Mouse (Mus musculus): ENCODE data around the gene A930033H14Rik.
A peak's percentile ranks its signal among the peaks of the same experiment; 100 is the strongest.

A930033H14Rik gene

GRCm38 (mm10) chr10:69225951-69226350, 13.1 kb upstream of the A930033H14Rik start:
- DNase-seq, result no peak

DNA sequence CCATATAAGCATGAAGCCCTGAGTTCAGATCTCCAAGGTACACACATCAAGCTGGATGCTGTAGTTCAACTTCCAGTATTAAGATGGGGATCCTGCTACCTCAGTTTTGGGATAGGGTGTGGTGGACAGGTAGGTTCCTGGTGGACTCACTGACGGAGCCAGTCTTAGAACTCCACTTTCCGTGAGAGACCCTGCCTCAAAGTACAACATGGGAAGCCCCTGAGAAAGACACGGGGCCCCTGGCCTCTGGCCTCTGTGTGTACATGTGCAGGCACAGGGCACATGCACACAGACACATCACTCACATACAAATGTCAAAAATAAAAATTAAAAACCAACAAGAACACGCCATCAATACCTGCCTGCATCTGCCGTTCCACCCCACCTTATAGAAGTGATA, 12.6 kb upstream of the A930033H14Rik start:
- DNase-seq, result no peak

DNA sequence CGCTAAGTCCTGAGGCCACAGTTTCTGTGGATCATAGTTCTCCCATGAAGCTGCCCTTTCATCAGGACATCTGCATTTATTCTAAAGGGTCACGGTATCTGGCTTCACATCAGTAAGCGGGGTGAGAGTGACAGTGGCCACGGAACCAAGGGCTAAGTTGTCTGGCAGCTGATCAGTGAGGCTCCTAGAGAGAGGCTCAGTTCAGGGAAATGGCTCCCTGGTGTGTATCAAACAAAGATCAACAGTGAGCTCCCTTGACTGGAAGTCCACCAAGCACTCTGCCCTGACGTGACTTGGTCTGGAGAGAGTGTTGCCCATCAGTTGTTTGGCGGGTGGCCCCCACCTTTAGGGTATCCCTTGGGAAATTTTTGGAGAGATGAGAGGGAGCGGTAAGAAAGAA, 11.4 kb upstream of the A930033H14Rik start:
- DNase-seq, result no peak

GRCm38 (mm10) chr10:69223232-69223631, 10.3 kb upstream of the A930033H14Rik start:
- DNase-seq, result no peak

- DNase-seq, result no peak
These were observed 9.1 kb upstream of the A930033H14Rik start for GRCm38 (mm10) chr10:69221955-69222354.

GRCm38 (mm10) chr10:69221148-69221547, 8.2 kb upstream of the A930033H14Rik start:
- DNase-seq, result no peak

GRCm38 (mm10) chr10:69220296-69220695, 7.4 kb upstream of the A930033H14Rik start:
- no peak for DNase-seq

- no peak for DNase-seq
These were observed 6.4 kb upstream of the A930033H14Rik start for GRCm38 (mm10) chr10:69219289-69219626.

DNA sequence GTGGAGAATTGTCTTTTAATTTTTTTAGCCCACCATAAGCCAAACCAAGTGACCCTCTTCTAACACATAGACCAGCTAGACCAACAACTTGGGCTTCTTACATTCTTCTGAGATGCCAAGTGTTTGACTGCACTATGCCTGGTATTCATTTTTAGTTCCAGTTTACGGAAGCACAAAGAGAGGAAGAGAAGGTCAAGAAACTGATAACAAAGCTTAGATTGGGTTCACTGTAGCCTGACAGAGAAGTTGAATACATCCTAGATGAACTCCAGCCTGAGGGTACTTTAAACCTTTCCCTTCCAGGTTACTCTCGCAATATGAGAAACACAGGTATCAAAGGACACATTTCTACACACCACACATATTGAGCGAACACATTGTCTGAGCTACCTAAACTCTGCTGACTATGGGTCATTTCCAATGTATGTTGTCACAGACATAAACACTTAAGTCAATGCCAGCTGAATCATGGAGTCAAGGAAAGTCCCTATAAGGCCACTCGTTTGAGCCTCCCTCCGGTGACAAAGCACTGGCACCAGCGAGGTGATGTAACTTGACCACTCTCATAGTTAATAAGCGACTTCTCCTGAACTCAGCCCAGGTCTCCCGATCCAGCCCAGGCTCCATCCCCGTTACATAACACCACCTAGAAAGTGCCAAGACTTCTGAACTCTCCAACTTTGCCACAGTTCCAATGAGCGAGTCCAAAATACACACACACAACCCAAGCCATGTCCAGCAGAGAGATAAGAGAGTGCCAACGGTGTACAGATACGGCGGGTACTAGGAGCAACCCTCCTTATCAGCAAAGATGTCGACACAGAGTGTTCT, 5.8 kb upstream of the A930033H14Rik start:
- DNase-seq, result no peak

DNA sequence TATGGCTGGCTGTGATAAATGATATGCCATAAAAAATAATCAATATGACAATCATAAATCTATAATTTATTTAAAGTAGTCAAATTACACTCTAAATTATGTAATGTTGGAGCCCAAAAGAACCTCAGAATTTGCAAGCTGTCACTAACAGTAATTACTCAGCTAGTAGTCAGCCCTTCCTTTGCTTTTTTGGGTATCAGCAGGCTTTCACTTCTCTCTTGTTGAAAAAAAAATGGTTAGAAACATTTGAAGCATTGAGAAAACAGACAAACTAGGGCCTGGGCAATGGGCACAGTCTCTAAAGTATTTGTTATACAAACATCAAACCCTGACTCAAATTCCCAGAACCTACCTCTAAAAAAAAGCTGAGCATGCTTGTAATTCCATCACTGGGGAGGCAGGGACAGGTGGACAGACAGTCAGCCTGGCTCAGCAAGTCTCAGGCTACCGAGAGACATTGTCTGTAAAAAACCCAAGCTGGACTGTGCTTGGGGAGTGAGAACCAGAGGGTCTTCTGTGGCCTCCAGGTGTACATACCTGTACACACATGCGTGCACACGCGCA, 4.3 kb upstream of the A930033H14Rik start:
- DNase-seq, result no peak

DNA sequence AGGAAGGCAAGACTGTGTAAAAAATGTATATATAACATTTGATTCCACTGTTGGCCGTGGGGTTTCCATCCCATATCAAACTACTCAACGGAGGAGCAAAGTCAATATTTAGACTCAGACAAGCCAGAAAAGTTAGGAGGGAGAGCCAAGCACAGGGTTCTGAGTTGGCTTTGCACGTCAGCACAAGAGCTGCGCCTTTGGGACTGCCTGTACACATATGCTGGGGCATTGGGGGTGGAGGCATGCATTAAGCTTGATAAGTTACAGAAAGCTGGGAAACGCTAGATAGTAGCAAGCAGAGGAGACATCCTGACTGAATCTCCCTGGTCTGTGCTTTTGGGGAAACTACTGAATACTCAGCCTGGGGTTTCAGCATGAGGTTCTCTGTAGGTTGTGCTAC, 1.1 kb upstream of the A930033H14Rik start:
- DNase-seq, result no peak

GRCm38 (mm10) chr10:69213451-69213877, 566 bp upstream of the A930033H14Rik start:
- no peak for DNase-seq

DNA sequence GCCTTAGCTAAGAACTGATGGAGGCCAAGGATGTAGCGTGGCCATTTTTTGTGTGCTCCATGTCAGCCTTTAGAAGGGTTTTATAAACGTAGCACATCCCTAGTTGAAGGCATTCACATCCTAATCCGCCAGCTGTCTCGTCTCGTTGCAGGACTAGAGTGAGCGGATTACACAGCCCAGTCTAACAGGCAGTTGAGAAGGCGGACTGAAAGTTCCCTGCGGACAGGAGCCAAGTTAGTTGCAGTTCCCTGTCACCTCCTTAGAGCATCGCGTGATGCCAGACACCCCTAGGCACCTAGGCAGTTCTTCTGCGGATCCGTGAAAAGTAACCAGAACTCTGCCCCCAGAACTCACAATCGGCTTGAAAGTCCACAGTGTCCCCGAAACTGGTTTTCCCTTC, 922 bp downstream of the A930033H14Rik start:
- peak; percentile 32 for DNase-seq

- DNase-seq, result no peak
These were observed 1.3 kb downstream of the A930033H14Rik start for GRCm38 (mm10) chr10:69211560-69211959.

GRCm38 (mm10) chr10:69210659-69211058, 2.2 kb downstream of the A930033H14Rik start:
- DNase-seq, result no peak

DNA sequence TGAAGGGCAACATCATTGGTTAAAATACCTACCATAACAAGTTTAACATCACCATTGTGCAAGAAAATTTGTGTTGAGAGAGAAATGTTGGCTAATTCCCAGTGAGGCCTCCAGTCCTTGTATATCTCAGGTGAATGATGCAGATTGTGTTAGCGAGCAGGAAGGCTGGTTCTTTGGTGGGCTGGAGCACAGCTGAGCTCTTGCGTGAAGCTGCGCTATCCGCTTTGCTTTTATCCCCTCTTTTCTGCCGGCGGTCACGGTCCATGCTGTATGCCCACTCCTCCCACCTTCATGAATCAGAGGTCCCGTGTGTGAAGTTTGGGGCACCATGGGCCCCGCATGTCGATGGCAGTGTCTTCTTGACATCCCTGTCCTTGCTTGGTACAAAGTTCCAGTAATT, 2.9 kb downstream of the A930033H14Rik start:
- no peak for DNase-seq

GRCm38 (mm10) chr10:69208705-69209104, 4.2 kb downstream of the A930033H14Rik start:
- no peak for DNase-seq

GRCm38 (mm10) chr10:69207981-69208630, 4.8 kb downstream of the A930033H14Rik start:
- DNase-seq, result no peak

DNA sequence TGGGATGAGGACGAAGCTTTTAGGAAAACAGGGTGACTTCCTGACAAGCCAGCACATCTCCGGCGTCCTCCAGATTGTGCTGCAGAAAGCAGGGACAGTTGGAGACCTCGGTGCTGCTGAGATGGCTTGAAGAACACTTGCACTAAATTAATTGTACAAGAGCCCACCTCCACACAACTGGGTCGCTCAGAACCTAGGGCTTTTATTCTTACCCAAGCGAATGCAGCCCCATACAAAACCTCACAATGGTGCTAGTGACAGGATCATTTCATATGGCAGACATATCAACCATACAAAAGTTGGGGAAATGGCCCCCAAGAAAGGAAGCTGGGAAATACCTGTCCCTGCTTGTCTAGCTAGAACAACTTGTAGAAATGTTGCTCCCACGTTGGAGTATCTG, 5.4 kb downstream of the A930033H14Rik start:
- no peak for DNase-seq

DNA sequence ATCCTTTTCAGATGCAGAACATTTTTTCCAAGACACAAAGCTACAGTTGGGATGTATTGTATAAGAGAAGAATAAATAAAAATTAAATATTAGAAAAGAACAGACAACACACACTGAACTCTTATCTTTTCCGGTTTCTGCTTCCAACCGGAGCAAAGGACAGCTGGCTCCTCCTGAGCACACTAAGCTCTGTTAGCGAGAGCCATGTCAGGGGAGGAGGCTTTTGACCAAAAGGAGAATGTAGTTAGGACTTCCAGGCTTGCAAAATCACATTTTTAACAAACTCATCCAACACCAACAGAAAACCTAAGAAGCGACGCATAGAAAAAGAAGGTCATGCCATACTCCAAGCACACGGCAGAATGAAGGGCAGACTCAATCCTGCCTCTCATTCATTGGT, 6.8 kb downstream of the A930033H14Rik start:
- DNase-seq, result no peak

GRCm38 (mm10) chr10:69204677-69205400, 8.1 kb downstream of the A930033H14Rik start:
- DNase-seq, result no peak

DNA sequence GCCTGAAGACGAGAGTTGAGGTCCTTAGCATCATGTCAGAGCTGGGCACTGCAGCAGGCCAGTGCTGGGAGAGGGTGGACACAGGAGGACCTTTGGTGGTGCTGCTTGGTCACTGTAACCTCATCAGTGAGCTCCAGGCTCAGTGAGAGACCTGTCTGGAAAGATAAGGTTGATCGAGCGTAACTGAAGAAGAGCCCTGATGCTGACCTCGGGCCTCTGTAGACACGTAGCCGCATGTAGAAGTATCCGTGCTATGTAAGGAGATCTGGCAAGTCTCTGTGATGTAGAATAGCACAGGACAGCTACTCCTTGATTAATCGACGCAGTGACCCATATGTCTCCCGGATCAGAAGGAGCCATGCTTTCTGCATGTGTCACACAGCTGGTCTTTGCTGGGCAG, 19.2 kb downstream of the A930033H14Rik start:
- DNase-seq, result no peak

DNA sequence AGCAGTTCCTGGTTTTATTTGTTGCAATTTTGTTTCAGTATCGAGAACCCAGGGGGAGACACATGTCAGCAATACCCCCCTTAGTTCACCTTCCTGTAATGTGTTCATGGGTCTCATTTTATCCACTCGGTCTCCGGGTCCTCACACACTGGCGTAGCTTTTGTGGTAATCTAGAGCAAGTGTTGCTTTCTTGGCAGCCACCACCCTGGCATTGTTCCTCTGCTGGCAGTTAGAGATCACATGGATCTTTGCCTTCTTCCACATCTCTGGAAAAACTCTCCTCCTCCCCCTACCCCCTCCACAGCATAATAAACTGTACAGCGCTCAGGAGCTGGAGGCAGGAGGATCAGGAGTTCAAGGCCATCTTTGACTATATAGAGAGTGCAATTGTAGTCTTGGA, 20.6 kb downstream of the A930033H14Rik start:
- DNase-seq, result no peak
